In the genomic region with DNA sequence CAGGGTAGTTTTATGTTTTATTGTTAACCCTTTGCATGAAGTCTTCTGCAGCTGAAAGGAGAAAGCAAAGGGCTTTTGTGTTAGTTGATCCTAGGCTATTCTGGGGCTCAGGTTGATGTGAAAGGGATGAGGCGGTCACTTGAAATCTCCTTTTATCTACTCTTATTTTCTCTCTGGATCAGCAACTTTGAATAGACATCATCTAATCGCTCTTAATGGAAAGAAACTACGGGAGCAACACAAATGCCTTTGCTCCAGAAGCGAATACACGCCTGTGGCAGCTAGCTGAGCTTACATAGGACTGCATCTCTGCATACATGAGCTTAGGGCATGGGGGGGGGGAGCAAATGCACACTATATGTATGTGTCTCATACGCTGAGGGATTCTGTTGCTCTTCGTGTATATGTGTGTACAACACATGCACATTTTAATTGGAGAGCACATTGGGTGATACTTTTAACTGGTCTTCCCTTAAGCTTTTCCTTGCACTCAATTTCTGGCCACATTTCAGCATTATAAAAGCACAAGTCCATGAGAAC, we compare ENCODE assay signal across 10 mouse cellular contexts. TPM values are rescaled to one million over a fixed set of nuclear protein-coding genes. Genes with fewer than 3 reads are reported as not detected.
A peak's percentile ranks its signal among the peaks of the same experiment; 100 is the strongest.
DNase-seq lines count a peak whose midpoint lies in the region; ATAC-seq and TF ChIP-seq lines count a peak whose summit lies in the region.
"Had no signal": no experiment of that assay in that cellular context is flagged by ENCODE, and none has a peak within 500 bp of the region (broad histone marks: within the 10 kb centered on the region; RNA-seq: fewer than 3 reads in every experiment).

No protein-coding gene starts in this region.

- TF ChIP-seq CTCF in CH12.LX (conservative IDR thresholded peaks at IDR 0.05 in 1 of 2, IDR thresholded peaks at IDR 0.05 in 1 of 2; ENCODE audit: low read depth in 2 of 2, low read length in 2 of 2) = no peak
- TF ChIP-seq CTCF in lung, postnatal 0 days (IDR thresholded peaks at IDR 0.05) = no peak

- peak overlapping the region; percentile 38 for H3K4me2 ChIP-seq in CH12.LX (ENCODE audit: insufficient read depth, low read depth, poor library complexity, severe bottlenecking)
- peak overlapping the region; percentile 72 for H3K4me2 ChIP-seq in forebrain, embryonic 12.5 days
- H3K4me2 ChIP-seq in midbrain, embryonic 13.5 days (replicated peaks) = peak overlapping the region; percentile 81
- H3K4me2 ChIP-seq in lung, postnatal 0 days (replicated peaks; ENCODE audit: low read depth, low read length) = no peak overlapping the region

- H3K79me2 ChIP-seq in CH12.LX (replicated peaks; ENCODE audit: control insufficient read depth, extremely low read depth, insufficient read depth, poor library complexity, severe bottlenecking) = no peaks in the 10 kb centered on the region

- H3K4me3 ChIP-seq in CH12.LX (replicated peaks in 1 of 3; ENCODE audit: low read depth in 2 of 3, low read length in 2 of 3, poor library complexity in 1 of 3) = no peak overlapping the region
- peak overlapping the region; percentile 19 for H3K4me3 ChIP-seq in forebrain, embryonic 12.5 days (replicated peaks)
- peak overlapping the region; percentile 13 for H3K4me3 ChIP-seq in midbrain, embryonic 13.5 days (replicated peaks)
- no peak overlapping the region for H3K4me3 ChIP-seq in lung, postnatal 0 days (ENCODE audit: low read depth, low read length)

- H3K4me1 ChIP-seq in CH12.LX (ENCODE audit: control insufficient read depth in 1 of 2, insufficient read depth in 2 of 2) = peaks cover 0 to 4% of the 10 kb centered on the region in 2 experiments; a peak in 1 of 4 replicates
- peaks cover 71% of the 10 kb centered on the region for H3K4me1 ChIP-seq in forebrain, embryonic 12.5 days
- H3K4me1 ChIP-seq in midbrain, embryonic 13.5 days (replicated peaks) = peaks cover 70% of the 10 kb centered on the region
- 0 out of 2 replicates have a peak, but pooled peaks cover 5% of the 10 kb centered on the region for H3K4me1 ChIP-seq in lung, postnatal 0 days (ENCODE audit: insufficient read depth, low read depth, low read length)

- dilution Hi-C loops in CH12.LX (cut with MboI; ENCODE audit: extremely low pct_ligation_motif_present, extremely low pct_unique_long_range_greater_than_20kb, low sequenced_read_pairs) = no loop called here

- no peak overlapping the region for H3K9ac ChIP-seq in CH12.LX (ENCODE audit: insufficient read depth, low read depth)
- peak overlapping the region; percentile 38 for H3K9ac ChIP-seq in forebrain, embryonic 12.5 days
- peak overlapping the region; percentile 37; the same call in 1 of the 2 replicates for H3K9ac ChIP-seq in midbrain, embryonic 13.5 days (replicated peaks)
- no peak overlapping the region for H3K9ac ChIP-seq in lung, postnatal 0 days (replicated peaks; ENCODE audit: low read depth)

- H3K9me3 ChIP-seq in CH12.LX (replicated peaks; ENCODE audit: low read length) = peaks cover 2% of the 10 kb centered on the region
- H3K9me3 ChIP-seq in forebrain, embryonic 12.5 days = no peaks in the 10 kb centered on the region
- H3K9me3 ChIP-seq in midbrain, embryonic 13.5 days = no peaks in the 10 kb centered on the region
- no peaks in the 10 kb centered on the region for H3K9me3 ChIP-seq in lung, postnatal 0 days (ENCODE audit: low read length)

- H3K27ac ChIP-seq in CH12.LX (ENCODE audit: insufficient read depth, low read depth) = no peak overlapping the region
- H3K27ac ChIP-seq in forebrain, embryonic 12.5 days = peak overlapping the region; percentile 87
- H3K27ac ChIP-seq in midbrain, embryonic 13.5 days = peak overlapping the region; percentile 64
- no peak overlapping the region for H3K27ac ChIP-seq in lung, postnatal 0 days (ENCODE audit: low read length)

- ATAC-seq in forebrain, embryonic 12.5 days (ENCODE audit: low FRiP score) = no peak
- ATAC-seq in midbrain, embryonic 13.5 days = no peak
- ATAC-seq in lung, postnatal 0 days = no peak

- DNase-seq in adrenal gland, adult 2 months = peak; percentile 36
- no peak for DNase-seq in adrenal gland, adult 18-20 months (ENCODE audit: low spot score in 2 of 2)
- DNase-seq in CH12.LX (ENCODE audit: extremely low read depth) = no peak
- DNase-seq in lung, postnatal 0 days (ENCODE audit: low spot score) = no peak
- no peak for DNase-seq in heart, postnatal 10 days
- DNase-seq in yolk sac, embryonic 10.5 days (ENCODE audit: low spot score) = no peak
- DNase-seq: kidney, postnatal 14 days; lung, postnatal 4 days had no signal

- TF ChIP-seq EP300 in CH12.LX (IDR thresholded peaks at IDR 0.05; ENCODE audit: low read length) = no peak
- no peak for TF ChIP-seq EP300 in lung, postnatal 0 days (IDR thresholded peaks at IDR 0.05)

- intact Hi-C loops in heart, postnatal 10 days (cut with DNase I) = no loop called here

- in situ Hi-C loops in CH12.LX (cut with MboI; ENCODE audit: low pct_ligation_motif_present, low pct_unique_long_range_greater_than_20kb, low sequenced_read_pairs) = no loop called here

- no peak for TF ChIP-seq POLR2A in CH12.LX (IDR thresholded peaks at IDR 0.05; ENCODE audit: low read depth, low read length)

- no peaks in the 10 kb centered on the region for H3K36me3 ChIP-seq in CH12.LX (replicated peaks in 1 of 2; ENCODE audit: control insufficient read depth in 1 of 2, insufficient read depth in 1 of 2, low read length in 1 of 2)
- no peaks in the 10 kb centered on the region for H3K36me3 ChIP-seq in forebrain, embryonic 12.5 days (replicated peaks)
- no peaks in the 10 kb centered on the region for H3K36me3 ChIP-seq in midbrain, embryonic 13.5 days
- no peaks in the 10 kb centered on the region for H3K36me3 ChIP-seq in lung, postnatal 0 days (ENCODE audit: insufficient read depth, low read length)

- H3K27me3 ChIP-seq in CH12.LX (replicated peaks) = no peaks in the 10 kb centered on the region
- peaks cover 51% of the 10 kb centered on the region for H3K27me3 ChIP-seq in forebrain, embryonic 12.5 days
- H3K27me3 ChIP-seq in midbrain, embryonic 13.5 days = peaks cover 4% of the 10 kb centered on the region
- H3K27me3 ChIP-seq in lung, postnatal 0 days (replicated peaks; ENCODE audit: insufficient read depth, low read length) = 0 out of 2 replicates have a peak, but pooled peaks cover 20% of the 10 kb centered on the region

- 7% methylated on average over 7 of the region's 7 CpGs for WGBS in forebrain, embryonic 12.5 days
- WGBS in midbrain, embryonic 13.5 days = 15% methylated on average over 7 of the region's 7 CpGs
- 55% methylated on average over 7 of the region's 7 CpGs for WGBS in lung, postnatal 0 days

- no peak for TF ChIP-seq RAD21 in CH12.LX (IDR thresholded peaks at IDR 0.05; ENCODE audit: low read depth, low read length)

TF ChIP-seq in CH12.LX, 34 proteins besides CTCF, POLR2A, EP300 and RAD21:
- TF ChIP-seq RCOR1 (conservative IDR thresholded peaks at IDR 0.05; ENCODE audit: low read depth, low read length) = no peak
- no peak for TF ChIP-seq HCFC1 (IDR thresholded peaks at IDR 0.05; ENCODE audit: low read depth, low read length)
- TF ChIP-seq USF2 (conservative IDR thresholded peaks at IDR 0.05; ENCODE audit: low read depth, low read length) = no peak
- TF ChIP-seq ELF1 (IDR thresholded peaks at IDR 0.05; ENCODE audit: low read depth, low read length) = no peak
- no peak for TF ChIP-seq CHD2 (IDR thresholded peaks at IDR 0.05; ENCODE audit: low read length)
- no peak for TF ChIP-seq PAX5 (IDR thresholded peaks at IDR 0.05; ENCODE audit: low read length)
- no peak for TF ChIP-seq JUND (conservative IDR thresholded peaks at IDR 0.05; ENCODE audit: low read depth, low read length)
- no peak for TF ChIP-seq NRF1 (IDR thresholded peaks at IDR 0.05; ENCODE audit: low read depth, low read length)

RNA-seq across cellular contexts. Expression of a gene that starts 7.4 kb away (rescaled TPM):
- total RNA-seq in adrenal gland, adult 2 months (2021) = 10 to 100 TPM; 18.2 to 22.7 TPM
- polyA plus RNA-seq in adrenal gland, adult 2 months (2012; rRNA removed) = 97.9 and 105 TPM in 2 replicates
- 10 to 100 TPM; 21.5 to 24.1 TPM for total RNA-seq in adrenal gland, adult 18-20 months (2021)
- total RNA-seq in CH12.LX (2012; rRNA removed) (not detected in 2 replicates), CH12.LX (2014; rRNA removed) (not detected in 2 replicates)
- polyA plus RNA-seq in CH12.LX (2012; ENCODE audit: insufficient read length, low read depth) = not detected in 2 replicates
- polyA plus RNA-seq in forebrain, embryonic 12.5 days (2016; fragmentation: Nextera tagmentation; extraction: Ambion mirVana) = 86.3 and 113 TPM in 2 replicates
- 76.9 and 83.2 TPM in 2 replicates for polyA plus RNA-seq in midbrain, embryonic 13.5 days (2015; fragmentation: Nextera tagmentation; extraction: Ambion mirVana)
- polyA plus RNA-seq in lung, postnatal 0 days (2015; fragmentation: Nextera tagmentation; extraction: Ambion mirVana) = 3.6 and 4.0 TPM in 2 replicates
- total RNA-seq in heart, postnatal 10 days (2021) = 1 to 10 TPM; 6.2 to 6.7 TPM

Comparison
In these comparisons a context has a peak if more than half of its experiments do, and no peak if none do; other contexts are left out.
1. H3K27ac ChIP-seq: peak in forebrain, embryonic 12.5 days (single experiment) and midbrain, embryonic 13.5 days (single experiment); none in CH12.LX (single experiment) and lung, postnatal 0 days (single experiment).
2. H3K4me3 ChIP-seq: peak in forebrain, embryonic 12.5 days (single experiment) and midbrain, embryonic 13.5 days (single experiment); none in CH12.LX (0 of 3) and lung, postnatal 0 days (single experiment).
3. H3K9ac ChIP-seq: peak in forebrain, embryonic 12.5 days (single experiment) and midbrain, embryonic 13.5 days (single experiment); none in CH12.LX (single experiment) and lung, postnatal 0 days (single experiment).
4. RNA of a gene that starts 7.4 kb away (polyA plus RNA-seq): 86.3 to 113 TPM in forebrain, embryonic 12.5 days, 97.9 to 105 TPM in adrenal gland, adult 2 months and 76.9 to 83.2 TPM in midbrain, embryonic 13.5 days; 3.6 to 4.0 TPM in lung, postnatal 0 days and not detected in CH12.LX; every median in the first group is over 10 times any median in the second.